Mouse (Mus musculus) MEL (cell line): ENCODE measurements around the gene Clic4. TPM values are rescaled to one million over a fixed set of nuclear protein-coding genes. Genes with fewer than 3 reads are reported as not detected.

Experiments
- DNase-seq: peaks from one replicate; pipeline ENCODE4 v3.0.0; 2011; ENCODE audit warnings: low read depth, low spot score
- H3K27ac ChIP-seq: 2 replicates; pipeline ENCODE4 v1.5.1; 2012; ENCODE audit warnings: low read depth, mild to moderate bottlenecking, control low read depth, low read length, moderate library complexity; ENCODE audit not compliant: control insufficient read depth
- H3K27me3 ChIP-seq, 2 experiments: fragments of 150-350 bp in 1 of 2; sonication (generic) in 1 of 2; 2 replicates each; pipeline ENCODE4 v1.6.1; 2012; ENCODE audit warnings: low read length in 2 of 2, mild to moderate bottlenecking in 2 of 2, improper control_type of control experiment in 1 of 2, moderate library complexity in 1 of 2; ENCODE audit not compliant: insufficient read depth in 2 of 2, control insufficient read depth in 1 of 2
- H3K36me3 ChIP-seq, 2 experiments: 2 replicates each; pipeline ENCODE4 v1.6.1; 2012 to 2014; ENCODE audit warnings: low read length in 2 of 2, improper control_type of control experiment in 1 of 2, inconsistent platforms in 1 of 2, mild to moderate bottlenecking in 1 of 2; ENCODE audit not compliant: insufficient read depth in 2 of 2, control insufficient read depth in 1 of 2
- H3K4me1 ChIP-seq, 2 experiments: fragments of 150-350 bp in 1 of 2; sonication (generic) in 1 of 2; 2 replicates each; pipeline ENCODE4 v1.6.1; 2012; ENCODE audit warnings: low read length in 2 of 2, improper control_type of control experiment in 1 of 2, mild to moderate bottlenecking in 1 of 2; ENCODE audit not compliant: insufficient read depth in 2 of 2, control insufficient read depth in 1 of 2
- H3K4me3 ChIP-seq, 2 experiments: fragments of 150-350 bp in 1 of 2; sonication (generic) in 1 of 2; 2 replicates each; pipeline ENCODE4 v1.5.1; 2012; ENCODE audit warnings: low read depth in 2 of 2, low read length in 2 of 2, mild to moderate bottlenecking in 2 of 2, moderate library complexity in 2 of 2, control low read depth in 1 of 2, improper control_type of control experiment in 1 of 2; ENCODE audit not compliant: control insufficient read depth in 1 of 2, insufficient read depth in 1 of 2
- H3K79me2 ChIP-seq: 2 replicates; pipeline ENCODE4 v1.6.1; 2012; ENCODE audit warnings: mild to moderate bottlenecking, low read length, moderate library complexity; ENCODE audit not compliant: control insufficient read depth, poor library complexity, insufficient read depth
- H3K9ac ChIP-seq: 2 replicates; pipeline ENCODE4 v1.6.1; 2012; ENCODE audit warnings: low read depth, mild to moderate bottlenecking, control low read depth, low read length, moderate library complexity; ENCODE audit not compliant: control insufficient read depth, poor library complexity, severe bottlenecking
- H3K9me3 ChIP-seq: fragments of 150-350 bp; sonication (generic); replicated peaks from 2 replicates; pipeline ENCODE4 v1.6.1; 2012; ENCODE audit warnings: mild to moderate bottlenecking, low read length, improper control_type of control experiment, moderate library complexity; ENCODE audit not compliant: insufficient read depth
- BHLHE40 ChIP-seq: IDR thresholded peaks from 2 replicates; pipeline ENCODE4 v1.6.1; 2012; ENCODE audit warnings: low read depth, mild to moderate bottlenecking, inconsistent platforms, low read length, improper control_type of control experiment, borderline replicate concordance
- CHD1 ChIP-seq: IDR thresholded peaks from 2 replicates; pipeline ENCODE4 v1.6.1; 2012; ENCODE audit warnings: low read depth, mild to moderate bottlenecking, inconsistent platforms, low read length, improper control_type of control experiment
- CTCF ChIP-seq, 3 experiments: IDR thresholded peaks in 2 of 3; conservative IDR thresholded peaks in 1 of 3; 2 replicates each; pipeline ENCODE4 v1.5.1; 2011 to 2012; ENCODE audit warnings: low read length in 3 of 3, low read depth in 2 of 3, mild to moderate bottlenecking in 2 of 3, improper control_type of control experiment in 1 of 3, inconsistent platforms in 1 of 3, mixed read lengths in 1 of 3, moderate library complexity in 1 of 3; ENCODE audit not compliant: control insufficient read depth in 1 of 3, insufficient read depth in 1 of 3, poor library complexity in 1 of 3, severe bottlenecking in 1 of 3
- E2F4 ChIP-seq: IDR thresholded peaks from 2 replicates; pipeline ENCODE4 v1.6.1; 2011; ENCODE audit warnings: low read depth, low read length, improper control_type of control experiment, borderline replicate concordance
- EP300 ChIP-seq, 2 experiments: IDR thresholded peaks; 2 replicates each; pipeline ENCODE4 v1.6.1; 2011; ENCODE audit warnings: improper control_type of control experiment in 2 of 2, low read length in 2 of 2, low read depth in 1 of 2, mild to moderate bottlenecking in 1 of 2
- ETS1 ChIP-seq: IDR thresholded peaks from 2 replicates; pipeline ENCODE4 v1.6.1; 2012; ENCODE audit warnings: low read depth, mild to moderate bottlenecking, inconsistent platforms, low read length, improper control_type of control experiment, moderate library complexity
- HCFC1 ChIP-seq: IDR thresholded peaks from 2 replicates; pipeline ENCODE4 v1.6.1; 2012; ENCODE audit warnings: low read depth, mild to moderate bottlenecking, inconsistent platforms, low read length, improper control_type of control experiment, moderate library complexity
- JUND ChIP-seq: IDR thresholded peaks from 2 replicates; pipeline ENCODE4 v1.6.1; 2011; ENCODE audit warnings: low read depth, mild to moderate bottlenecking, improper control_type of control experiment, low read length
- MAZ ChIP-seq: IDR thresholded peaks from 2 replicates; pipeline ENCODE4 v1.6.1; 2012; ENCODE audit warnings: low read depth, mild to moderate bottlenecking, inconsistent platforms, low read length, improper control_type of control experiment
- MYB ChIP-seq: IDR thresholded peaks from 2 replicates; pipeline ENCODE4 v1.6.1; 2011; ENCODE audit warnings: mild to moderate bottlenecking, low read depth, low read length, improper control_type of control experiment
- MYC ChIP-seq: IDR thresholded peaks from 2 replicates; pipeline ENCODE4 v1.6.1; 2011; ENCODE audit warnings: low read depth, mild to moderate bottlenecking, low read length, improper control_type of control experiment, moderate library complexity
- NELFE ChIP-seq: IDR thresholded peaks from 2 replicates; pipeline ENCODE4 v1.6.1; 2011; ENCODE audit warnings: low read depth, low read length, improper control_type of control experiment
- NRF1 ChIP-seq: IDR thresholded peaks from 2 replicates; pipeline ENCODE4 v1.6.1; 2014; ENCODE audit warnings: low read depth, mild to moderate bottlenecking, inconsistent platforms, low read length, improper control_type of control experiment, moderate library complexity; ENCODE audit not compliant: poor library complexity, insufficient read depth, severe bottlenecking
- POLR2A ChIP-seq, 2 experiments: IDR thresholded peaks; 2 replicates each; pipeline ENCODE4 v1.6.1; 2011 to 2012; ENCODE audit warnings: low read length in 2 of 2, mild to moderate bottlenecking in 2 of 2, control low read depth in 1 of 2, improper control_type of control experiment in 1 of 2, low read depth in 1 of 2, moderate library complexity in 1 of 2; ENCODE audit not compliant: control insufficient read depth in 1 of 2, insufficient read depth in 1 of 2, poor library complexity in 1 of 2
- POLR2AphosphoS5 ChIP-seq: IDR thresholded peaks from 2 replicates; pipeline ENCODE4 v1.6.1; 2012; ENCODE audit warnings: low read depth, borderline replicate concordance, mild to moderate bottlenecking, inconsistent platforms, low read length, moderate library complexity, mixed read lengths
- SIN3A ChIP-seq: IDR thresholded peaks from 2 replicates; pipeline ENCODE4 v1.6.1; 2012; ENCODE audit warnings: low read length, improper control_type of control experiment, inconsistent platforms
- TAL1 ChIP-seq: IDR thresholded peaks from 2 replicates; pipeline ENCODE4 v1.6.1; 2012; ENCODE audit warnings: mild to moderate bottlenecking, inconsistent platforms, low read length, moderate library complexity, mixed read lengths
- TCF12 ChIP-seq: IDR thresholded peaks from 2 replicates; pipeline ENCODE4 v1.6.1; 2014; ENCODE audit warnings: low read depth, mild to moderate bottlenecking, inconsistent platforms, low read length, improper control_type of control experiment, moderate library complexity
- ZKSCAN1 ChIP-seq: IDR thresholded peaks from 2 replicates; pipeline ENCODE4 v1.6.1; 2012; ENCODE audit warnings: low read depth, mild to moderate bottlenecking, inconsistent platforms, low read length, improper control_type of control experiment, moderate library complexity
- ZMIZ1 ChIP-seq: IDR thresholded peaks from 2 replicates; pipeline ENCODE4 v1.6.1; 2012; ENCODE audit warnings: low read depth, mild to moderate bottlenecking, inconsistent platforms, low read length, improper control_type of control experiment, moderate library complexity
- polyA plus RNA-seq, 2 experiments: library from polyadenylated mRNA; stranded (reverse) in 1 of 2; unstranded in 1 of 2; fragments of >175 nt in 1 of 2; fragments of >200 nt in 1 of 2; gene quantifications; 2 replicates each; pipeline versions ENCODE4 v1.2.1 to v1.2.4; 2012; ENCODE audit warnings: low replicate concordance in 2 of 2, low read depth in 1 of 2; ENCODE audit not compliant: insufficient read length in 2 of 2, insufficient read depth in 1 of 2, missing spikeins in 1 of 2
- total RNA-seq: library from RNA; depleted of rRNA; stranded (reverse); fragments of 300-350 nt; gene quantifications from 2 replicates; pipeline ENCODE4 v1.2.3, GENCODE M21; 2012

Clic4 gene
- total and polyA plus RNA-seq, 3 experiments: 32.9 to 274 (median 83.8) TPM

DNA sequence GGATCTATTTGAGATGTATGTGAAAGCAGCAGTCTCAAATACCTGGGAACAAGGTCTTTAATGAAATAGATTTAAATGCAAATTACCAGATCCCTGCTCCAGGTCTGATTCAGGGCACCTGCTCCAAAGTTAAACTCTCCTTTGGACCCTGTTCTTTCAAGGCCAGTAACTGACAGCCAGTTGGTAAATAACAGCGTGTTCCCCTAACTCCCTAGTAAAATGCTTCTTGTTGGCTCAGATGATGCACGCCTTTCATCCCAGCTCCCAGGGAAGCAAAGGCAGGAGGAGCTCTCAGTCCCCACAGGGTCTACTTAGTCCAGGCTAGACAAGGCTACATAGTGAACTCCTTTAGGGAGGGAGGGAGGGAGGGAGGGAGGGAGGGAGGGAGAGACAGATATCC lies 26.2 kb downstream of the Clic4 start:
- Histone ChIP-seq H3K27me3 (no peaks in the 10 kb centered on the region), H3K36me3 (peaks cover 0 to 27% of the 10 kb centered on the region in 2 experiments; a peak in 3 of 4 replicates), H3K9ac (no peak overlapping the region), H3K9me3 (no peaks in the 10 kb centered on the region), H3K4me3 (no peak overlapping the region), H3K79me2 (peaks cover 38% of the 10 kb centered on the region), H3K4me1 (peaks cover 24 to 26% of the 10 kb centered on the region in 2 experiments), H3K27ac (no peak overlapping the region)
- DNase-seq: no peak
- no peak for TF ChIP-seq CTCF (IDR thresholded peaks at IDR 0.05 in 2 of 3, conservative IDR thresholded peaks at IDR 0.05 in 1 of 3; ENCODE audit: control insufficient read depth in 1 of 3, insufficient read depth in 1 of 3, low read depth in 2 of 3, low read length in 3 of 3, poor library complexity in 1 of 3, severe bottlenecking in 1 of 3)
- no peak for TF ChIP-seq ZKSCAN1
- no peak for TF ChIP-seq MYC
- TF ChIP-seq MAZ: no peak
- TF ChIP-seq TAL1: no peak
- no peak for TF ChIP-seq POLR2A (IDR thresholded peaks at IDR 0.05; ENCODE audit: control insufficient read depth in 1 of 2, insufficient read depth in 1 of 2, low read depth in 1 of 2, low read length in 2 of 2, poor library complexity in 1 of 2)
- TF ChIP-seq HCFC1: no peak
- no peak for TF ChIP-seq TCF12
- no peak for TF ChIP-seq ETS1
- TF ChIP-seq BHLHE40: no peak
- TF ChIP-seq NRF1: no peak
- TF ChIP-seq E2F4: no peak
- no peak for TF ChIP-seq MYB
- TF ChIP-seq CHD1: no peak
- TF ChIP-seq, all 39 proteins: peak for 0

DNA sequence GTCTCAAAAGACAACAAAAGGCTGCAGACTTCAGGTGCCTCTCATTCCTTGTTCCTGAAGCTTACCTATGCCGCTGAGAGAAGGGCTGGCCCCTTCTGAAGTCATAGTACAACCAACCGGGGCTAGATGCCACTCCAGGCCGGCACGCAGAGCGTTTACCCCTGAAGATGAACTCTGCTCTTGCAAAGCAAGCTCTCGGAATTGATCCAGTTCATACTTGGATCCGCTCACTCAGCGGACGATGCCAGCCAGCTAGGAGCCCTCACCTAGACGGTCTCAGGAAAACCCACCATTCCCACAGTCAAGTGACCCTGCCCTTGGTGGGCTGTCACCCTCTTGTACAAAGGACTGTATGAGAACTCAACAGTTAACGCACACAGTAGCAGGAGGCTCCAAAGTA lies 26.8 kb downstream of the Clic4 start:
- H3K9ac ChIP-seq: no peak overlapping the region

More for the DNA sequence above, 26.8 kb downstream of the Clic4 start:
- H3K27ac ChIP-seq: no peak overlapping the region
- H3K4me1 ChIP-seq: peaks cover 28 to 29% of the 10 kb centered on the region in 2 experiments
- no peaks in the 10 kb centered on the region for H3K27me3 ChIP-seq
- no peak overlapping the region for H3K4me3 ChIP-seq
- H3K79me2 ChIP-seq: peaks cover 35% of the 10 kb centered on the region
- H3K9me3 ChIP-seq: no peaks in the 10 kb centered on the region
- peaks cover 0 to 30% of the 10 kb centered on the region in 2 experiments; a peak in 3 of 4 replicates for H3K36me3 ChIP-seq
- DNase-seq: no peak
- no peak for TF ChIP-seq ZKSCAN1
- TF ChIP-seq ZMIZ1: no peak
- no peak for TF ChIP-seq NELFE
- TF ChIP-seq TAL1: no peak
- TF ChIP-seq CHD1: no peak
- no peak for TF ChIP-seq POLR2AphosphoS5
- TF ChIP-seq SIN3A: no peak
- no peak for TF ChIP-seq EP300 (IDR thresholded peaks at IDR 0.05; ENCODE audit: low read depth in 1 of 2, low read length in 2 of 2)
- no peak for TF ChIP-seq CTCF (IDR thresholded peaks at IDR 0.05 in 2 of 3, conservative IDR thresholded peaks at IDR 0.05 in 1 of 3; ENCODE audit: control insufficient read depth in 1 of 3, insufficient read depth in 1 of 3, low read depth in 2 of 3, low read length in 3 of 3, poor library complexity in 1 of 3, severe bottlenecking in 1 of 3)
- TF ChIP-seq JUND: no peak
